Mouse (Mus musculus): Measurements from ENCODE around the gene Ddx42. TPM values are rescaled to one million over a fixed set of nuclear protein-coding genes. Genes with fewer than 3 reads are reported as not detected.
A peak's percentile ranks its signal among the peaks of the same experiment; 100 is the strongest.

Gene Ddx42
- polyA plus RNA-seq, 1 experiment from 2014 or later, result 100 TPM

DNA sequence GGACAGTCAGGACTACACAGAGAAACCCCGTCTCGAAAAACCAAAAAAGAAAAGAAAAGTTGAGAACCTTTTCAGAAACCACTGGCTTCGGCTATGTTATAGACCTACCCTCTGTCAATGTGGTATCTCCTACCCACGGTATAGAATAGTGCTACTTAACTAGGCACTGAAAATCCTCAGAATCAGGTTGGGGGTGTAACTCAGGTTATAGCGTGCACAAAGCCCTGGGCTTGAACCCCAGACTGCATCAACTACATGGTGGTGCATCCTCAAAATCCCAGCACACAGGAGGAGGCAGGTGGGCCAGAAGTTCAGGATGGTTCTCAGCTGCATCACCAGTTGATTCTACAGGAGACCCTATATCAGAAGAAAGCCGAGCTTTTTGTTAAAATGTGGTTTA, 57.1 kb downstream of the Ddx42 start:
- Histone ChIP-seq H3K4me1 (peaks cover 51% of the 10 kb centered on the region), H3K27ac (replicated peaks) (0 out of 2 replicates have a peak overlapping the region, but pooled peaks have one; percentile 96), H3K4me3 (peak overlapping the region; percentile 99; the same call in 1 of the 2 replicates), H3K9me3 (replicated peaks) (no peaks in the 10 kb centered on the region; the same call in 1 of the 2 replicates), H3K27me3 (ENCODE audit: low read depth, poor library complexity, severe bottlenecking) (peaks cover 23% of the 10 kb centered on the region), H3K36me3 (peaks cover 5% of the 10 kb centered on the region; the same call in 1 of the 2 replicates)
- DNase-seq (ENCODE audit: low spot score), result no peak
- WGBS, result 92% methylated on average over 6 of the region's 6 CpGs

DNA sequence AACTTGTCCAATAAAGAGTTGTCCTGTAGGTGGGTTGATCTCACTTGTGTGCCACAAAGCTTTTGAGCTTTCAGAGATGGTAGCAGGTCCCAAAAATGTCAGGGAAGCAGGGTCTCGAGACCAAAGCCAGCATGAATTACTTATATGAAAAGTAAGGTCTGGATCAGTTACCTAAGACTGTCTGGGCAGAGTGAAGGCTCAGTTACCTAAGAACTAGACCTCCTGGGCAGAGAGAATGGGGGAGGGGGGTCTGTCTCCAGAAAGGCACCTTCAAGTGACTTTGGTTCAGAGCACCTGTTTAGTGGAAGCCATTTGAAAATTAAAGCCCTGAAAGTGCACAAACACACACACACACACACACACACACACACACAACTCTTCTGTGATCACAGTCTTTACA, 57.6 kb downstream of the Ddx42 start:
- Histone ChIP-seq H3K27me3 (ENCODE audit: low read depth, poor library complexity, severe bottlenecking) (peaks cover 23% of the 10 kb centered on the region), H3K27ac (replicated peaks) (0 out of 2 replicates have a peak overlapping the region, but pooled peaks have one; percentile 42), H3K9me3 (replicated peaks) (no peaks in the 10 kb centered on the region; the same call in 1 of the 2 replicates), H3K4me1 (peaks cover 46% of the 10 kb centered on the region), H3K36me3 (peaks cover 3% of the 10 kb centered on the region; the same call in 1 of the 2 replicates), H3K4me3 (no peak overlapping the region)
- DNase-seq (ENCODE audit: low spot score), result no peak
- WGBS, result 94% methylated on average over 1 of the region's 1 CpGs

GRCm38 (mm10) chr11:106274971-106275411, 58.3 kb downstream of the Ddx42 start:
- peaks cover 44% of the 10 kb centered on the region for H3K4me1 ChIP-seq
- H3K9me3 ChIP-seq (replicated peaks), result no peaks in the 10 kb centered on the region; the same call in 1 of the 2 replicates
- no peak overlapping the region for H3K4me3 ChIP-seq
- peaks cover 23% of the 10 kb centered on the region for H3K27me3 ChIP-seq (ENCODE audit: low read depth, poor library complexity, severe bottlenecking)
- 90% methylated on average over 7 of the region's 7 CpGs for WGBS
- no peak for DNase-seq (ENCODE audit: low spot score)
- H3K27ac ChIP-seq (replicated peaks), result 0 out of 2 replicates have a peak overlapping the region, but pooled peaks have one; percentile 42
- peaks cover 3% of the 10 kb centered on the region; the same call in 1 of the 2 replicates for H3K36me3 ChIP-seq

- WGBS, result 12% methylated on average over 25 of the region's 25 CpGs
- H3K27ac ChIP-seq (replicated peaks), result peak within 1 kb of the TSS; percentile 14; the same call in 1 of the 2 replicates
- peaks cover 23% of the 10 kb centered on the region for H3K27me3 ChIP-seq (ENCODE audit: low read depth, poor library complexity, severe bottlenecking)
- peak within 1 kb of the TSS; percentile 26; the same call in 1 of the 2 replicates for H3K4me3 ChIP-seq
- H3K9me3 ChIP-seq (replicated peaks), result no peaks in the 10 kb centered on the region; the same call in 1 of the 2 replicates
- H3K36me3 ChIP-seq, result no peaks in the 10 kb centered on the region
- peak; percentile 91 for DNase-seq (ENCODE audit: low spot score)
- peaks cover 30% of the 10 kb centered on the region for H3K4me1 ChIP-seq
Observed at GRCm38 (mm10) chr11:106276454-106276853, 59.7 kb downstream of the Ddx42 start, which contains the start of gene Tcam1. Gene Tcam1 (plus strand): TSS chr11:106276672.

- peaks cover 6% of the 10 kb centered on the region for H3K4me1 ChIP-seq
- no peaks in the 10 kb centered on the region for H3K9me3 ChIP-seq (replicated peaks)
- 92% methylated on average over 6 of the region's 6 CpGs for WGBS
- H3K36me3 ChIP-seq, result no peaks in the 10 kb centered on the region
- H3K27ac ChIP-seq (replicated peaks), result no peak overlapping the region
- DNase-seq (ENCODE audit: low spot score), result no peak
- H3K27me3 ChIP-seq (ENCODE audit: low read depth, poor library complexity, severe bottlenecking), result peaks cover 9% of the 10 kb centered on the region
- no peak overlapping the region for H3K4me3 ChIP-seq
Observed at GRCm38 (mm10) chr11:106282452-106282851, 65.7 kb downstream of the Ddx42 start.

DNA sequence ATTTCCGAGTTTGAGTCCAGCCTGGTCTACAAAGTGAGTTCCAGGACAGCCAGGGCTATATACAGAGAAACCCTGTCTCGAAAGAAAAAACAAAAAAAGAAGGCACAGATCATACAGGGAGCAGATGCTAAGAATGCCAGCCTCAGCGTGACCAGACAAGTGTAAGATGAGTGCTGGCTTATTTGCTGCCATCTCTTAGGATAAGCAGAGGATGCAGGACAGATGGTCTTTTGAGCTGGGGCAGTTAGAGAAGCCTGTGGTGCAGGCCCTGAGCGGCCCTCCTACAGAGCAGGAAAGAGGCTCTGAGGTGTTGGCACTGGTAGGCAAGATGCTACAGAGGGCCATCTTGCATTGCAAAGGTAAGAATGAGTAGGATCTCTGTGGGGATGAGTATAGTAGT, 66.6 kb downstream of the Ddx42 start:
- no peaks in the 10 kb centered on the region; the same call in 1 of the 2 replicates for H3K27me3 ChIP-seq (ENCODE audit: low read depth, poor library complexity, severe bottlenecking)
- 83% methylated on average over 4 of the region's 4 CpGs for WGBS

GRCm38 (mm10) chr11:106284126-106284525, 67.4 kb downstream of the Ddx42 start:
- Histone ChIP-seq H3K4me3 (no peak overlapping the region), H3K9me3 (replicated peaks) (no peaks in the 10 kb centered on the region), H3K27me3 (ENCODE audit: low read depth, poor library complexity, severe bottlenecking) (no peaks in the 10 kb centered on the region; the same call in 1 of the 2 replicates), H3K27ac (replicated peaks) (no peak overlapping the region), H3K4me1 (peaks cover 6% of the 10 kb centered on the region), H3K36me3 (no peaks in the 10 kb centered on the region)
- WGBS, result 74% methylated on average over 8 of the region's 8 CpGs
- no peak for DNase-seq (ENCODE audit: low spot score)

More for the DNA sequence above, 66.6 kb downstream of the Ddx42 start:
- Histone ChIP-seq H3K4me1 (peaks cover 6% of the 10 kb centered on the region), H3K9me3 (replicated peaks) (no peaks in the 10 kb centered on the region), H3K27ac (replicated peaks) (no peak overlapping the region), H3K36me3 (no peaks in the 10 kb centered on the region), H3K4me3 (no peak overlapping the region)
- DNase-seq (ENCODE audit: low spot score), result no peak

DNA sequence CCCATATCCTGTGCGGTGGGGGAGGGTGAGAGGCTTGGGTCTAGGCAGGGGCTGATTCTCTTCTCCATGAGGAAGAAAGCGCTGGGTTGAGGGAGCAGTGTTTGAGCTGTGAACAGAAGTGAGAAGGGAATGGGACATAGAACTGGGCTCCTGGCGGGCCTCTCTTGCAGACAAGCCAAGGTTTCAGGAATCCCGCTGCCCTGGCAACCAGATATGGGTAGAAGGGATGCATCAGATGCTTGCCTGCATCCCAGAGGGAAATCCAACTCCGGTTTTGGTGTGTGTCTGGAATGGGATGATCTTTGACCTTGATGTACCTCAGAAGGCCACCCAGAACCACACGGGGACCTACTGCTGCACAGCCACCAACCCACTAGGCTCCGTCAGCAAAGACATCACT, 69.5 kb downstream of the Ddx42 start:
- 83% methylated on average over 7 of the region's 7 CpGs for WGBS
- DNase-seq (ENCODE audit: low spot score), result no peak
- no peak overlapping the region for H3K27ac ChIP-seq (replicated peaks)
- no peaks in the 10 kb centered on the region for H3K36me3 ChIP-seq
- H3K4me1 ChIP-seq, result peaks cover 6% of the 10 kb centered on the region
- no peaks in the 10 kb centered on the region for H3K9me3 ChIP-seq (replicated peaks)
- H3K4me3 ChIP-seq, result no peak overlapping the region
- H3K27me3 ChIP-seq (ENCODE audit: low read depth, poor library complexity, severe bottlenecking), result no peaks in the 10 kb centered on the region; the same call in 1 of the 2 replicates

DNA sequence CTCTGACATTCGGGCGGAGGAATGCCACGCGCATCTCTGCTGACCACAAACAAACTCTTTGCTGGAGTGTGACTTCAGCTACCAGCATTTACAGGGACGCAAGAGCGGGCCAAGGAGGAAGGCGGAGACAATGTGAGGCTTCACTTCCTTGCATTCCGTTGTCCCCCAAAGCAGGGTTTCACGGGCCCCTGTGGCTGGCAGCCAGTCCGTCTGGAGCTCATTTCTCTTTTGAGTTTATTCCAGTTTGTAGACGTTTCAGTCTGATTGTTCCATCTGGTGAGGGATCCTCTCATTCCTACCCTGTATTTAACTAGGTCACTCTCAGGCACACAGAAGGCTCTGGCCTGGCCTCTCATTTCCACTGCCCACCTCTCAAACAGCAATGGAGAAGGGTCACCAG, 70.3 kb downstream of the Ddx42 start:
- Histone ChIP-seq H3K36me3 (no peaks in the 10 kb centered on the region), H3K4me1 (peaks cover 3% of the 10 kb centered on the region), H3K27me3 (ENCODE audit: low read depth, poor library complexity, severe bottlenecking) (no peaks in the 10 kb centered on the region; the same call in 1 of the 2 replicates), H3K9me3 (replicated peaks) (no peaks in the 10 kb centered on the region), H3K27ac (replicated peaks) (no peak overlapping the region), H3K4me3 (no peak overlapping the region)
- no peak for DNase-seq (ENCODE audit: low spot score)
- WGBS, result 77% methylated on average over 11 of the region's 11 CpGs

GRCm38 (mm10) chr11:106289369-106289768, 72.6 kb downstream of the Ddx42 start:
- no peak overlapping the region for H3K4me3 ChIP-seq

GRCm38 (mm10) chr11:106290376-106290775, 73.7 kb downstream of the Ddx42 start:
- WGBS, result 96% methylated on average over 5 of the region's 5 CpGs
- no peak overlapping the region for H3K27ac ChIP-seq (replicated peaks)
- H3K36me3 ChIP-seq, result no peaks in the 10 kb centered on the region
- H3K4me1 ChIP-seq, result no peaks in the 10 kb centered on the region
- H3K27me3 ChIP-seq (ENCODE audit: low read depth, poor library complexity, severe bottlenecking), result no peaks in the 10 kb centered on the region
- H3K9me3 ChIP-seq (replicated peaks), result no peaks in the 10 kb centered on the region
- no peak overlapping the region for H3K4me3 ChIP-seq
- no peak for DNase-seq (ENCODE audit: low spot score)

More at GRCm38 (mm10) chr11:106289369-106289768, 72.6 kb downstream of the Ddx42 start:
- Histone ChIP-seq H3K27me3 (ENCODE audit: low read depth, poor library complexity, severe bottlenecking) (no peaks in the 10 kb centered on the region), H3K9me3 (replicated peaks) (no peaks in the 10 kb centered on the region), H3K27ac (replicated peaks) (no peak overlapping the region), H3K36me3 (no peaks in the 10 kb centered on the region), H3K4me1 (no peaks in the 10 kb centered on the region)
- 77% methylated on average over 8 of the region's 8 CpGs for WGBS
- no peak for DNase-seq (ENCODE audit: low spot score)

DNA sequence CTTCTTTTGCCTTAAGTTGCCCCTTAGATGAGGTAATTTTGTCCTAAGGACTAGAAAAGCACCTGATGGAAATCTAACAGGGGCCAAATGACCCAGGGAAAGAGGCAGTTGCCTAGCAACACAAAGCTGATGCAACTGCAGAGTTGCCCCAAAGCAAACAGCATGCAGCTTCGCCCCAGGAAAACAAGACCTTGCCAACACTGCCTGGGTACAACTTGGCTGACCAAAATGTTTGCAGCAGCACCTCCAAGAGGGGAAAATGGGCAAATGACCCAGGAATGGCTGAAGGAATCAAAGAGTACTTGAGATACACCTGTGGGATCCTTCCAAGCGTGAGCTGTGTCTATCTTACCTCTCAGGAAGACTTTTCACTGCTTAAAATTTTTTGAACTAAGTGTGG, 75.1 kb downstream of the Ddx42 start:
- DNase-seq (ENCODE audit: low spot score), result no peak
- Histone ChIP-seq H3K9me3 (replicated peaks) (no peaks in the 10 kb centered on the region), H3K4me3 (no peak overlapping the region), H3K27me3 (ENCODE audit: low read depth, poor library complexity, severe bottlenecking) (no peaks in the 10 kb centered on the region), H3K27ac (replicated peaks) (no peak overlapping the region), H3K4me1 (no peaks in the 10 kb centered on the region), H3K36me3 (no peaks in the 10 kb centered on the region)
- 90% methylated on average over 2 of the region's 2 CpGs for WGBS
